Mouse (Mus musculus): Measurements from ENCODE around the gene Egr4. TPM values are rescaled to one million over a fixed set of nuclear protein-coding genes. Genes with fewer than 3 reads are reported as not detected.

Egr4 gene
- polyA plus RNA-seq, 1 experiment, result not detected

DNA sequence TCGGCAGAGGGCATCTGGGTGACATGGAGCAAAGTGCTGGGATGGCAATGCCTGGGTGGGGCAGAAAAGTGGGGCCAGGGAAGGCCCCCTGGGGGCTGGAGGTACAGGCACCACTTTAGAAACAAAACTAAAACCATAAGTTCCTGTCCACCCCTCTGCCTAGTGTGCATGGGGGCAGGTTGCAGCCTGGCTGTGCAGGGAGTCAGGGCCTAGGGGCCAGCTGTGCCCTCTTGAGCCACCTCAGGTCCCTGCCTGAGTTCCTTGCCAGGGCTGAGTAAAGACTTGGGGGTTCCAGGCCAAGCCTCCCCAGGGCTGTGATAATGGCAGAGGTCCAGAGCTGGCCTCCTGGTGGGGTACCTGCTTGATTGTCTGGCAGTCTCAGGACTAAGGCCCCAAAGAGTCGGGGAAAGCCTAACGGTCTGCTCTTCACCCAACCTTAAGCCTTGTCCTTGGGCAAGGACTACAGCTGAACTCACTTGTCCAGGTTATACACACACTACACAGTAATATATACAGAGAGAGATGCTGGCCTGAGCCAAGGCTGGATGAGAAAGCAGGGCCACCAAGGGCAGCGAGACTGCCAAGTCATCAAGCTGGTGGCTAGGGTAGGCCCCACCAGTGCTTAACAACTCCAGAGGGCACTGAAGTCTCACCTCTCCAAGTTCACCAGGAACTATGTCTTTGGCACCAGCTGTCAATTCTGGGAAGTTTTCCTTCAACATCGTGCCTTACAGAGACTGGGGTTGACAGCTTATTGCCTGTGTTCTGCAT, 43.5 kb downstream of the Egr4 start:
- Histone ChIP-seq H3K27ac (ENCODE audit: insufficient read depth, low read depth, low read length) (no peak overlapping the region), H3K27me3 (ENCODE audit: control insufficient read depth, insufficient read depth, low read length) (no peaks in the 10 kb centered on the region), H3K4me3 (ENCODE audit: low read depth, low read length) (no peak overlapping the region), H3K4me1 (ENCODE audit: control insufficient read depth, insufficient read depth, insufficient read length, low read length) (no peaks in the 10 kb centered on the region), H3K36me3 (ENCODE audit: control insufficient read depth, insufficient read depth, low read length) (peaks cover 38% of the 10 kb centered on the region)
- 60% methylated on average over 5 of the region's 5 CpGs for WGBS
- TF ChIP-seq POLR2A (IDR thresholded peaks at IDR 0.05; ENCODE audit: low read depth, low read length) (no peak), CTCF (IDR thresholded peaks at IDR 0.05; ENCODE audit: extremely low read depth, insufficient read length, insufficient replicate concordance, low read depth, low read length) (no peak)

DNA sequence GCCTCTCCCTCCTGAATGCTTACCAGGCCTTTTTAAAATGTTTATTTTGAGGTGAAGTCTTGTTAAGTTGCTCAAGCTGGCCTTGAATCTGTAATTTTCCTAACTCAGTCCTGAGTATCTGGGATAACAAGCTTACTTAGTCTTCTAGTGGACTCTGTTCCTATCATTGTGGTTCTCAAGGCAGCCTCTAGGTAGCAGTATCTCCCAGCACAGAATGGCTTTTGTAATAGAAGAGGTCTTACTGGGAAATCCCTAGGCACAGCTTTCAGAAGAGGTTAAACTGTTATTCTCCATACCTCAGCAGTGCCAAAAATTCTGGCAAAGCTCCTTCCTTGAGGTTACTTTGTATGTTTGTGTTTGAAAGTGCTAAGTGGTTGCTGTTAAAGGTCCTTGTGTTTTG, 48.0 kb downstream of the Egr4 start:
- no peak overlapping the region for H3K4me3 ChIP-seq (ENCODE audit: low read depth, low read length)
- H3K36me3 ChIP-seq (ENCODE audit: control insufficient read depth, insufficient read depth, low read length), result peaks cover 78% of the 10 kb centered on the region
- TF ChIP-seq CTCF (IDR thresholded peaks at IDR 0.05; ENCODE audit: extremely low read depth, insufficient read length, insufficient replicate concordance, low read depth, low read length), result no peak
- TF ChIP-seq POLR2A (IDR thresholded peaks at IDR 0.05; ENCODE audit: low read depth, low read length), result no peak
- no peaks in the 10 kb centered on the region for H3K4me1 ChIP-seq (ENCODE audit: control insufficient read depth, insufficient read depth, insufficient read length, low read length)
- no peak overlapping the region for H3K27ac ChIP-seq (ENCODE audit: insufficient read depth, low read depth, low read length)
- H3K27me3 ChIP-seq (ENCODE audit: control insufficient read depth, insufficient read depth, low read length), result no peaks in the 10 kb centered on the region

Other genes starting within 250 kb of the Egr4 start
- gene Sfxn5, start 180.2 kb downstream of the Egr4 start, polyA plus RNA-seq (2012; rRNA removed), result 0.63 and 1.0 TPM in 2 replicates
- gene Rab11fip5, start 139.0 kb downstream of the Egr4 start, polyA plus RNA-seq (2012; rRNA removed), result 3.0 and 3.8 TPM in 2 replicates
- gene Noto, start 89.7 kb downstream of the Egr4 start, polyA plus RNA-seq (2012; rRNA removed), result not detected in 2 replicates
- gene Smyd5, start 81.6 kb downstream of the Egr4 start, polyA plus RNA-seq (2012; rRNA removed), result 6.8 and 9.5 TPM in 2 replicates
- 39.1 and 69.7 TPM in 2 replicates for gene Cct7, start 62.1 kb downstream of the Egr4 start, polyA plus RNA-seq (2012; rRNA removed)
- gene Pradc1, start 61.6 kb downstream of the Egr4 start, polyA plus RNA-seq (2012; rRNA removed), result 10.9 and 15.9 TPM in 2 replicates
- gene Fbxo41, start 10.6 kb downstream of the Egr4 start, polyA plus RNA-seq (2012; rRNA removed), result 0.19 and 0.22 TPM in 2 replicates
- 0.10 and 0.22 TPM in 2 replicates for gene Alms1, start 73.9 kb upstream of the Egr4 start, polyA plus RNA-seq (2012; rRNA removed)
- gene Nat8f7, start 199.6 kb upstream of the Egr4 start, polyA plus RNA-seq (2012; rRNA removed), result 1.0 and 1.1 TPM in 2 replicates